Mouse (Mus musculus) common myeloid progenitor, adult 5-6 weeks (primary cell): ENCODE measurements at regions not wholly inside any gene's neighbourhood (a gene's known extent, or its start where the extent isn't known, plus 50 kb on each side); places are given as distances from the start of the nearest gene placed in this dataset.

Experiments
- ATAC-seq: replicated peaks from 2 replicates; pipeline ENCODE4 v1.8.0; 2016; ENCODE audit warnings: low read depth, mild to moderate bottlenecking, moderate TSS enrichment, inconsistent platforms; ENCODE audit not compliant: poor library complexity, severe bottlenecking

DNA sequence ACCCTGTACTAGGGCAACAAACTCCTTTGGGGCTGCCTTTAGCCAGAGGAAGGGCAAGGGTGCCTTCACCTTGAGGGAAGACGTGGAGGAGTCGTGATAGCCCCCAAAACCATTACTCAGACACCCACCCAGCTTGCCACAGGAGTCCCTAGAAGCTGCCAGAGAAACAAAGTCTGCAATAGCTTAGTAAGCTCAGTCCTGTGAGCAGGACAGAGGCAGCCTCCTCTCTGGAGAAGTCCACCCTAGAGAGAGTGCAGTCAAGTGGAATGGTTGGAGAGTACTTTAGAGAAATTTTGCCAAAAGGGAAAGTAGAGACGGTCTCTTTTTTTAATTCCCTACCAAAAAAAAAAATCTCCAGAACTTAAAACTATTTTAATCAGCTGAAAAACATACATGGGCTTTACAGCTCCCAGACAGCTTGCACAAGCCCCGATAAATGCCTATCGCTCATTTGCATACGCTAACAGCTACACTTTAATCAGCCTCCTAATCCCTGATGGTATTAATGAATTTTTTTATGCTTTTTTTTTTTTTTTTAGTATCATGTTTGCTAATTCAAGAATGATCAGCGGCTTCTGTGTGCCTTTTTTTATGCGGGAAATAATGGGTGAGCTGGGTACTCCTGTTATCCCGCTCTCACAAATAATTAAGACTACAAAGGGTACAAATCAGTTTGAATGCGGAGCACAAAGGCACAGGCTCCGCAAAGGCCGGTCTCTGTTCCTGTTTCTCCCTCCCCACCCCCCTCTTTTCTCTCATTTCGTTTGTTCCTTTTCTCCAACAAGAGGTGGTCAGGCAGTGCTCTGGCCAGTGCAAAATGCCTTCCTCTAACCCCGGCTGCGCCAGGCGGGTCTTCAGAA, 219.8 kb downstream of the Il20rb start:
- ATAC-seq: no peak

DNA sequence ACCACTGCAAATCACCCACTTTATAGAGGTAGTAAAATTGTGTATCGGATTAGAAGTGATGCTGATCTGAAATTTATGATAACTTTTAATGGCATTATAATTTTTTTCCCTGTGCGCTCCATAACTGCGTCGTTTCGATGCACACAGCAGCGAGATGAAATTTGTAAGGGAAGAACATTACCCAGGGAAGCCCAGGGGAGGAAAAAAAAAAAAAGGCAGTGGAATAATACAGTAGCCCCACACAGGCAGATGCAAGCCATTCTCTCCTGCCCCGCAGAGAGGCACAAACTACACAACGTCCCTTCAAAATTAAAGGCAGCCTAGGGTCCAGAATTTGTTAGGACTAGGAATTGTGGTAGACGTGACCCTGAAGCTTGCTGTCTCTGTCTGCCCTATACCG, 234.2 kb downstream of the Il20rb start:
- no peak for ATAC-seq
